Mouse (Mus musculus): Measurements from ENCODE around the gene Lhfpl3. TPM values are rescaled to one million over a fixed set of nuclear protein-coding genes. Genes with fewer than 3 reads are reported as not detected.
"Not testable (repeated sequence)": the region's sequence is repeated elsewhere in the genome, so short reads cannot be mapped to it uniquely, and the experiment has no call there.

Lhfpl3 gene
- total RNA-seq (2021) = 10 to 100 TPM; 10.9 to 11.3 TPM
- long read RNA-seq, experiment 1, partial matches to known transcripts = 0 of 1 reads
- long read RNA-seq, experiment 1, other reads (novel, unspliced or antisense) = 1 of 1 reads
- long read RNA-seq, experiment 2, partial matches to known transcripts = 2 of 3 reads
- long read RNA-seq, experiment 2, other reads (novel, unspliced or antisense) = 1 of 3 reads

- H3K4me3 ChIP-seq = peak within 1 kb of the TSS; percentile 61
- peak within 1 kb of the TSS; percentile 11; the same call in 1 of the 2 replicates for H3K27ac ChIP-seq
- peak; percentile 15 to 39 for DNase-seq (ENCODE audit: low spot score in 2 of 2)
- no peak for TF ChIP-seq CTCF (conservative IDR thresholded peaks at IDR 0.05)
These were observed at the start of gene Lhfpl3 for GRCm38 (mm10) chr5:22745885-22746532. TSS of gene Lhfpl3 (plus strand) at chr5:22746059.

DNA sequence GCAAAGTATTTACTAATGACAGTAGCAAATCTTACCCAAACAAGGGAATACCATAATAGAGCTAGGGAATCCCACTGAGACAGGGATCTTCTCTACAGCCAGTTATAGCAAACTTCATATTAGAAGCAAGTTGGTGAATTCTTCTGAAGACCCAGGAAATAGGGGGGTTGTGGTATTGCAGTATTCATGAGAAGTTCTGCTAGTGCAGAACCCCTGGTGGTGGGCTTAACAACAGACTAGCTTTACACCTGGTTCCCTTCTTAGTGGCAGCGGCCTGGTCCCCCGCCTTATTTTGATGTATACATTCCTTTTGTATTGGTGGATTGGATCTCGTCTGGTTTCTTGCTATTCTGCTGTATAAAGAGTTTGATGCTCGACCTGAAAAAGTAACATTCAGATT lies 39.6 kb upstream of the Lhfpl3 start:
- H3K27ac ChIP-seq; H3K4me3 ChIP-seq; DNase-seq (ENCODE audit: low spot score in 2 of 2): not testable (repeated sequence)

DNA sequence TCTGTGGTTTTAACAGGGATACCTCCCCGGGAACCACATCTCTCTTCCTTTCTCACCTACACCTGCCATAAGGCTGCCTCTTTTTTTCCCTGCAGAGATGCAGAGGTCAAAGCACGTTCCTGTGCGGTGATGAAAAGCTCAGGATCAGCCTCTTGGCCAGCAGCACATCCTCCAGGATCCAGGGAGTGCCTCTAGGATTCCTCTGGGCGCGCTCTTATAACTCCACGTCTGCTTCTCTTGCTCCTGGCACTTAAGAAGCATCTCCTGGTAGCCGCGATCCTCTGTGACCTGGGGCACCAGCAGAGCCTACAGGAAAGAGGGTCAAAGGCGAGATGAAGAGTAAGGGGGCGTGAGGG lies 352 bp upstream of the Lhfpl3 start:
- TF ChIP-seq CTCF (conservative IDR thresholded peaks at IDR 0.05) = no peak
- H3K27ac ChIP-seq = peak overlapping the region; percentile 11; the same call in 1 of the 2 replicates
- H3K4me3 ChIP-seq = peak overlapping the region; percentile 61
- DNase-seq (ENCODE audit: low spot score in 2 of 2) = no peak

DNA sequence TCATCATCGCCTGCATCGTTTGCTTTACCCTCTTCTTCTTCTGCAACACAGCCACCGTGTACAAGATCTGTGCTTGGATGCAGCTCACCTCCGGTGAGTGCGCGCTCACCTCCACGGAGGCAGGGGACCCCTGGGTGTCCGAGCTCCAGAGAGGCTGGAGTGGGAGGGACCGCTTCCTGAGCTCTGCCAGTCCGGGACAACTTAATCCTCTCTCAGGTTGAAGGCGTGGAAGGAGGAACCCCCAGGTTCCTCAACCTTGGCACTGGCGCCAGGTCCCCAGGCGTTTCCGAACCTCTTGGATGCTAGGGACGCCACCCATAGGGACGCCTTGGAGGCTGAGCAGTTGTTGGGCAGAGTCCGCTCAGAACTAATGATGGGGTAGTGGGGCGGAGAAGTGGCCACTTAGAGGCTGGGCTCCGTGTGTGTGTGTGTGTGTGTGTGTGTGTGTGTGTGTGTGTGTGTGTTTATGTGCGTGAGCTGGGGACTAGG lies 718 bp downstream of the Lhfpl3 start:
- peak overlapping the region; percentile 11; the same call in 1 of the 2 replicates for H3K27ac ChIP-seq
- no peak for DNase-seq (ENCODE audit: low spot score in 2 of 2)
- TF ChIP-seq CTCF (conservative IDR thresholded peaks at IDR 0.05) = no peak
- H3K4me3 ChIP-seq = peak overlapping the region; percentile 61

DNA sequence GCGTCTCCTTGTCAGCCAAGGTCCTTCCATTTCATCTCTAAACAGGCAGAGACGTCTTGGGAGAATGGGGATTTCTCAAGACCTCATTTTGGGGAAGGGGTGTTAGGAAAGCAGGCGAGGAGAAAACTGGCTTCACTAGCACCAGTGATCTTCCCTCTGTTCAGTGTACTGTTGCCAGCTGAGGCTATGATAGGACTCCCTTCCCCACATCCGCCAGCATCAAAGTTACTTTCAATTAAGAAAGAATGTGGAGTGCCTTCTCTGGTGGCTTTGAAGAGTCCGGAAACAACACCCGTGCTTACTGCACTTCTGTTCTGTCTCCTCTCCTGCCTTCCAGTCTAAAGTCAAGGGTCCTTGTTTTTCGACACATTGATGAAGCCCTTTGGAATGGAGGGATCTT lies 1.4 kb downstream of the Lhfpl3 start:
- TF ChIP-seq CTCF (conservative IDR thresholded peaks at IDR 0.05) = no peak
- no peak overlapping the region; the same call in 1 of the 2 replicates for H3K4me3 ChIP-seq
- no peak overlapping the region for H3K27ac ChIP-seq
- no peak for DNase-seq (ENCODE audit: low spot score in 2 of 2)

DNA sequence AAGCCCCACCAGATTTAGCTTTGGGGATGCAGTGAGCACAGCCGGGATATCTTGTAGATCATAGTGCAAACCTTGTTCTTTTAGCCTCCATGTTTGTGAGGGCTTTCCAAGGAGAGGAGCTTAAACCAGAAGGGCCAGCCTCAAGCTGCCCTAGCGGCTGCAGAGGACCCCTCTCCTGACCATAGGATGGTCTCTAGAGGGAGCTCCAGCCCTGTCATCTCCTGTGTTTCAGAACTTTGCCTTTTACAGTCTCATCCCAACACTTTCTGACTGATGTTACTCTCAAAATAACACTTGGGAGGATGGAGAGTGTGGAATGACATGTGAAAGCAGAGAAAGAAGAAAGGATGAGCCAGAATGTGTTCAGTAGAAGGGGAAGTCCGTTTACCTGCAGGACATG lies 11.4 kb downstream of the Lhfpl3 start:
- Histone ChIP-seq H3K4me3 (no peak overlapping the region), H3K27ac (no peak overlapping the region)
- DNase-seq (ENCODE audit: low spot score in 2 of 2) = no peak
- TF ChIP-seq CTCF (conservative IDR thresholded peaks at IDR 0.05) = peak; percentile 74

- DNase-seq (ENCODE audit: low spot score in 2 of 2) = no peak
- no peak for TF ChIP-seq CTCF (conservative IDR thresholded peaks at IDR 0.05)
- Histone ChIP-seq H3K27ac (no peak overlapping the region), H3K4me3 (no peak overlapping the region)
These were observed 24.9 kb downstream of the Lhfpl3 start for GRCm38 (mm10) chr5:22770726-22771125.

GRCm38 (mm10) chr5:22795361-22795760 lies 49.5 kb downstream of the Lhfpl3 start:
- DNase-seq (ENCODE audit: low spot score in 2 of 2) = peak in 1 of 2 experiments; percentile 3

DNA sequence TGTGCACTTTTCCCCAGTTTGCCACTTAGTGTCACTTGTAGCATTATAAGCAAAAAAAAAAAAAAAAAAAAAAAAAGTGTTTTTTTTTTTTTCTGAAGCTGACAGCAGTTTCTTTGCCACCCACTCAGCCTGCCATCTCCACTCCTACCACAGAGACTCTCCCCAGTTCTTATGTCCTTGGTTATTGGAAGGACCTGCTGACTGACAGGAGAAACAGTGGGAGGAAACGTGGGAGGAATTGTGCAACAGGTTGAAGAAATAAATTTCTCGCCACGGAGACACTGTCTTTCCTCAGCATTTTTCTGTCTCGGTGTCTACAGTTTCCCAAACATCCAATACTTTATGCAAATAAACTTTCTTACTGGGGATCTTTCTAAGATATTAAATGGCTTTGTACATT lies 67.6 kb downstream of the Lhfpl3 start:
- TF ChIP-seq CTCF (conservative IDR thresholded peaks at IDR 0.05) = no peak
- H3K27ac ChIP-seq = no peak overlapping the region
- no peak overlapping the region for H3K4me3 ChIP-seq
- DNase-seq (ENCODE audit: low spot score in 2 of 2) = no peak

More at GRCm38 (mm10) chr5:22795361-22795760, 49.5 kb downstream of the Lhfpl3 start:
- no peak for TF ChIP-seq CTCF (conservative IDR thresholded peaks at IDR 0.05)
- no peak overlapping the region for H3K4me3 ChIP-seq
- no peak overlapping the region for H3K27ac ChIP-seq

- TF ChIP-seq CTCF (conservative IDR thresholded peaks at IDR 0.05) = no peak
- no peak overlapping the region for H3K4me3 ChIP-seq
- H3K27ac ChIP-seq = no peak overlapping the region
- DNase-seq (ENCODE audit: low spot score in 2 of 2) = peak in 1 of 2 experiments; percentile 5
These were observed 84.1 kb downstream of the Lhfpl3 start for GRCm38 (mm10) chr5:22829822-22830450.

DNA sequence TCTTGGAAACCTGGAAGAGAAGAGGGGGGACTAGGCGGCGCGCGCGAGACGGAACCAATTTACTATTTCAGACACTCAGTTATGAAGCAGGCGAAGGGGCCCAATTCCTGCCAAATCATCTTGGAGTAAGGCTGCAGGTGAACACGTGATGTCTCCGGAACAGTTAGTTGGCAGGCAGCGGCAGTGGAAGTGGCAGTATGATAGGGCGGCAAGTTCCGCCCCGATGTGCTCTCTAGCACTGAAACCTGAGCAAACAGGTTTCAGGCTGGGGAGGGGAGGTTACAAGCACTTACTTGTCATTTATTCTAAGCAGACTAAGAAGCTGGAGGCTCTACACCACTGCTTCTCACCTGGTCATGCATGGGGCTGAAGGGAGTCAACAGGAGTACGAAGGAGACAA lies 105.7 kb downstream of the Lhfpl3 start:
- TF ChIP-seq CTCF (conservative IDR thresholded peaks at IDR 0.05) = no peak
- H3K4me3 ChIP-seq = no peak overlapping the region
- DNase-seq (ENCODE audit: low spot score in 2 of 2) = no peak
- H3K27ac ChIP-seq = no peak overlapping the region

DNA sequence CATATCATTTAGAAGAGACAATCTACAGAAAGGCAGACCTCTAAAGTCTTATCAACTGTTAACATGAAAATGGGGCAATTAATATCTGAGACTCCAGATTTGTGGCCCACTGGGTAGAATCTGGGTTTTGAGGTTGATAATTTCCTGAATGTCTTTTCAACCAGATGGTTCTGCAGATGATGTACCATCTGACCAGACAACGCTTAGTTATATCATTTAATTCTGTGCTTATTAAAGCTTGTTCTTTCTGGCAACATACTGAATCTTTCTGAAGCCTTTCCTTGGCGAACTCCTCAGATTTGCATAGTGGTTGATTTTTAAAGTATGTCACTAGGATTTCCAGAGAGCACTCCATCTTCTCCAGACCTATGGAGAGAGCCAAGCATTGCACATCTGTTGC lies 107.6 kb downstream of the Lhfpl3 start:
- no peak for TF ChIP-seq CTCF (conservative IDR thresholded peaks at IDR 0.05)
- peak; percentile 17 to 52 for DNase-seq (ENCODE audit: low spot score in 2 of 2)
- H3K4me3 ChIP-seq = no peak overlapping the region
- no peak overlapping the region for H3K27ac ChIP-seq

DNA sequence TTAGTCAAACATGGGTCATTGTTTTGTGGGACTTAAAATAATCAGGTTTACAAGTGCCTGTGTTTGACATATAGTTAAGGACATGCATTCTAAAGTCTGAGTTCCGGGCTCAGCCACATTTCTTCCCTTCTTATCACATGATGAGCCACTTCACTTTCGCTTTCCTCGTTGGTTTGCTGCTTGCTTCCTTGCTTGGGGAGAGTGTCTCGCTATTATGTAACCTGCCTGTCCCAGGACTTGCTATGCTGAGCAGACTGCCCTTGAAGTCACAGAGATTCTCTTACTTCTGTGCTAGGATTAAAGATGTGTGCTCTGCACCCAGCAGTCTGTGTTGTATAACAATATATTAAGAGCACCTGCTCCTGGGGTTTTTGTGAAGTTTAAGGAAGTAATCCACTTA lies 110.6 kb downstream of the Lhfpl3 start:
- no peak for TF ChIP-seq CTCF (conservative IDR thresholded peaks at IDR 0.05)
- DNase-seq (ENCODE audit: low spot score in 2 of 2) = no peak
- Histone ChIP-seq H3K4me3 (no peak overlapping the region), H3K27ac (no peak overlapping the region)

Measured in layer of hippocampus, adult 2 months (tissue).